Mouse (Mus musculus) testis, adult 2 months (tissue): ENCODE measurements around the gene Tacc3.

Source experiments
- CTCF ChIP-seq: fragments of 200-500 bp; IDR thresholded peaks from 2 replicates; pipeline ENCODE4 v1.5.1; 2012; ENCODE audit warnings: low read depth, mild to moderate bottlenecking, inconsistent platforms, low read length, moderate library complexity; ENCODE audit not compliant: control insufficient read depth, insufficient read depth, insufficient replicate concordance
- POLR2A ChIP-seq: fragments of 200-500 bp; IDR thresholded peaks from 2 replicates; pipeline ENCODE4 v1.6.1; 2012; ENCODE audit warnings: low read depth, mild to moderate bottlenecking, inconsistent platforms, low read length, moderate library complexity; ENCODE audit not compliant: control insufficient read depth

GRCm38 (mm10) chr5:33681611-33682388 is 23.9 kb downstream of the Tacc3 start:
- TF ChIP-seq CTCF (no peak), POLR2A (no peak)
